Mouse (Mus musculus) lung, postnatal 4 days (tissue): ENCODE measurements at regions not wholly inside any gene's neighbourhood (a gene's known extent, or its start where the extent isn't known, plus 50 kb on each side); places are given as distances from the start of the nearest gene placed in this dataset.

Source experiments
- DNase-seq, 2 experiments: peaks; one replicate each; pipeline ENCODE4 v3.0.0; 2021

- no peak for DNase-seq
Observed at GRCm38 (mm10) chr6:51185201-51185600, 247.3 kb upstream of the Nfe2l3 start.

- DNase-seq = no peak
Observed at GRCm38 (mm10) chr6:51189173-51189572, 243.3 kb upstream of the Nfe2l3 start.

- DNase-seq = no peak
Observed at GRCm38 (mm10) chr6:51192826-51193225, 239.6 kb upstream of the Nfe2l3 start.

DNA sequence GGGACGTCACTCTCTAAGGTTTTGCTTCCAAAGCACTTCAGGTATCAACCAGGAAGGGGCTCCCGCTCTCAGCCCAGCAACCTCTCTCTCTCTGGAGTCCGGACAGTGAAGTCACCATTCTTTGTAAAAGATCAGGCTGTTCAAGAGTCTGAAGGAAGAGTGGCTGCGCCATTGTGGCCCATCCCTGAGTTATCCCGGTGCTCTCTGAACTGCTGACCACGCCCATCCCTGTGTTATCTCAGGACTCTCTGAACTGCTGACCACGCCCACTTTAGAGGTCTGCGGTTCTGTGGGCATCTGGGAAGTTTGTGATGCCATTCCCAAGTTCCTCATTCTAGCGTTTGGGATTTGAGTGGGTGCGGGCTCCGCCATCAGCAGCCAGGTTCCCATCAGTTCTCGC lies 239.1 kb upstream of the Nfe2l3 start:
- no peak for DNase-seq

- DNase-seq = no peak
Observed at GRCm38 (mm10) chr6:51196391-51196790, 236.1 kb upstream of the Nfe2l3 start.

DNA sequence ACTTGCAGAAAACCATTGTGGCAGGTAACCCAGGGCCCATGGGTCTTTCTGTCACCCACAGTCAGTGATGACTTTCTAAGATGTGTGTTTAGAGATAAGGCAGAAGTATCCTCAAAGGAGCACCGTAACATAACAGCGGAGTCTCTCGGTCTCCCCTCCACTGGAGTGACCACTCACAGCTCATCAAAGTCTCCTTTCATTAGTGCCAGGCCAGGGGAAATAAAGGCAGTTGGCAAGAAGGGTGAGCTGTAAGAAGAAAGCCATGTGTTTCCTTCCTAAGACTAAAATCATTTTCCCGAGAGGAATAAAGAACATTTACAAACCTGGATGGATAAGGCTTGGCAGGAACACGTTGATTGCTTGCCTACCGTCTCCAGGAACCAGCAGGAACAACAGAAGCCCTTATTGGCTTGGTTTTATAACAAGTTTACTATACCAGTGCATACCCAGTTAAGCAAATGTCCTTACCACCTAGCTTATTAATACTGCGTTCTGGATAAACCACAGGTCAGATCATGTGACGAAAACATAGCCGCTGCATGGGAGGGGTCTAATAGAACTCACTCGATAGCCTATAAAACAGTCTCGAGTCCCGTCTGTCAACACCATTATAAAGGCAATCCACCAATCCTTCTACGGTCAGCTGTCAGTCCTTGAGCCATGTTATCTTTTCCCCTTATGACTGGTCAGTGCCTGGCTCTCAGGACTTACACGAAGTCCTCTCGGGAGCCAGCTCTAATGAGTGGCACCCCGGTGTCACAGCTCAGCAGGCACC lies 235.3 kb upstream of the Nfe2l3 start:
- no peak for DNase-seq

- DNase-seq = no peak
Observed at GRCm38 (mm10) chr6:51200207-51200606, 232.3 kb upstream of the Nfe2l3 start.

DNA sequence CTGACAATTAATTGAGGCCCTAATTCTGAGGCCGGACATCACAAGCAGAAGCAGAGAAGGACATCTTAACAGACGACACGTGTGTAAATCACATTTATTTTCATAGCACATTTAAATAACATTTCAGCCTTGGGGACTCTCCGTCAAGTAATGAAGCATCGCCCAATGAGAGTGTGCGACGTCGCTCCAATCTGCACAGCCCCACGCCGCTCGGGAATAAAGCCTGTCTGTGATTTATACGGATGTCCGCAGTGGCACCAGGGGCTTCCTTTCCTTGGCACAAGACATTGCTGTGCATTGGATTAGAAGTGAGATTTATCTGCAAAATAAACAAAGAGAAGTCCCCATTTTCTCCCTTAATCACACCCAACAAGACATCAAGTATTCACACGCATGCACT lies 231.6 kb upstream of the Nfe2l3 start:
- no peak for DNase-seq

GRCm38 (mm10) chr6:51204306-51204705 lies 228.2 kb upstream of the Nfe2l3 start:
- DNase-seq = no peak

- DNase-seq = no peak
Observed at GRCm38 (mm10) chr6:51205411-51205810, 227.1 kb upstream of the Nfe2l3 start.

DNA sequence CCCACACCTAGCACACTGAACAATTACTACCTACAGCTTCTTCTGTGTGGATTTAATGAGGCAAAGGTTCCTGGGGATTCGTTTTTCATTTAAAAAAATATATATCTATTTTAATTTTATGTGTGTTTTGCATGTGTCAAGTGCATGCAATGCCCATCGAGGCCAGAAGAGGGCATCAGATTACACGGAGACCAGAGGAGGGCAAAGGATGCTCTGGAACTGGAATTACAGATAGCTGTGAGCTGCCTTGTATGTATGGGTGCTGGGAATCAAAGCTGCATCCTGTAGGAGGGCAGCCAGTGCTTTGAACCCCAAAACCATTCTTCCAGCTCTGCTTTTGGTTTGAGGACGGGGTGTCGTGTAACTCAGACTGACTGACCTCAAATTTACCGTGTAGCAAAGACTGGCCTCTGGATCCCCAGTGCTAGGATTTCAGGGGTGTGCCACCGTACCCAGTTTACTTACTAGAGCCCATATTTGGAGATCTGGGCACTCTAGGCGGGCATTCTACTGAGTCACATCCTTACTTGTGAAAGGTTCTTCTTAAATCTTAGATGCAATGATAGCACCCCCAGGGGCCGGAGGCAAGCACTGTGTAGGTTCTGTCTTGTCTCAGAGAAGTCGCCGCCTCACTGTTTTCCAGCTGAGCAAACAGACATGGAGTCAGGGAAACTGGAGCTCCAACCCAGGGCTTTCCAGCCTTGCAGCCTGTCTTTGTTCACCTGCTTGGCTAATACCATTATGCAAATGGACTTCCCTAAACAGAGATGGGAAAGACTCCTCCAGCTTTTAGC lies 225.6 kb upstream of the Nfe2l3 start:
- peak in 1 of 2 experiments; percentile 66 for DNase-seq

- no peak for DNase-seq
Observed at GRCm38 (mm10) chr6:51207587-51208361, 224.7 kb upstream of the Nfe2l3 start.

- DNase-seq = peak in 1 of 2 experiments; percentile 68
Observed at GRCm38 (mm10) chr6:51208660-51209396, 223.6 kb upstream of the Nfe2l3 start.

DNA sequence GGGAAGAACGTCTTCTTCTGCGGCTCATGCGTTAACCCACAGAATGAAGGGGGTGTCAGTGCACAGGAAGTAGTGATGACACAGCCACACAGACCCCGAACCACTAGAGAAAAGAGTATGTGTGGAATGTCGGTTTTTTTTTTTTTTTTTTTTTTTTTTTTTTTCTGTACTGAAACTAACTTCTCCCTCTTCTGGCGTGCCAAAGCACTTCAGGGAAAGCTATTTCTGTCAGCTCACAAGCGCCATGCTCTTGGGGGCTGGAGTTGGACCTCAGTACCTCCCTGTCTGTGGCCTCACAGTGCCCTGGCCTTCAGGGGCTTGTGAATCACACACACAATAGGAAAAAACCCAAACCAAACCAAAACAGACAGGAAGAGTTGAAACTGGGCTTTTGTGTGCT lies 221.1 kb upstream of the Nfe2l3 start:
- DNase-seq = peak; percentile 28 to 39

DNA sequence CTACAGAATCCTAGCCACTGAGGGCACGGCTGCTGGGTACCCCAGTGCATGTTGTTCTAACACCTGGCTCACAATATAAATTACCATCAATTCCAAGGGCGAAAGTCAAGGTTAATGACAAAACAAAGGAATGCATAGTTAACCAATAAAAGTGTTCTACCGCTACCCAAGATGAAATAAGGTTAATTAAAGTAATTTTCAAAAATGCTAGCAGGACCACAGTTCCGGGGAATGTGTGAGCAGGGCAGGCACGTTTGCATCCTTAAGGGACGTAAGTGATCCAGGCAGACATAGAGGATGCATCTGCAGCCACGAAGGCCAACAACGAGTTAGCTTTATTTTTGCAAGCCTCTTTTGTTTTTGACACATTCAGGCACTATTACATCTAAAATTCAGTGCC lies 220.3 kb upstream of the Nfe2l3 start:
- DNase-seq = no peak

- no peak for DNase-seq
Observed at GRCm38 (mm10) chr6:51215371-51215770, 217.1 kb upstream of the Nfe2l3 start.

DNA sequence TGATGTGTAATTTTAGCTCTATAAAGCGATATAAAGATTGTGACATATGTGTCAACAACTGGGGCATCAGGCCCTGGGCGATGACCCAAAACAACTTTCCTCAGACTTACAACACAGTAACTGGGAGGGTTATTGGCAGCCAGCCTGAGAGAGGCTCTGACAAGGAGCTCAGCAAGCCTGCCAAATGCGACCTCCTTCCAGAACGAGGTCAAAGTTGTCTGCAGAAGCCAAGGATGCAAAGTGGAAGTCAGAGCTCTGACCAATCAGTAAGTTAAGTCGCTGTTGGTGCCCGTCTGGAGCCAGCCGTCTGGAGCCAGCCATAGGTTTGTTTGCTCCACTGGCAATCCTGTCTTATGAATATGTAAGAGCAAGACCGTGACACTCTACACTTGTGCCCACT lies 216.0 kb upstream of the Nfe2l3 start:
- DNase-seq = peak; percentile 83 to 90

DNA sequence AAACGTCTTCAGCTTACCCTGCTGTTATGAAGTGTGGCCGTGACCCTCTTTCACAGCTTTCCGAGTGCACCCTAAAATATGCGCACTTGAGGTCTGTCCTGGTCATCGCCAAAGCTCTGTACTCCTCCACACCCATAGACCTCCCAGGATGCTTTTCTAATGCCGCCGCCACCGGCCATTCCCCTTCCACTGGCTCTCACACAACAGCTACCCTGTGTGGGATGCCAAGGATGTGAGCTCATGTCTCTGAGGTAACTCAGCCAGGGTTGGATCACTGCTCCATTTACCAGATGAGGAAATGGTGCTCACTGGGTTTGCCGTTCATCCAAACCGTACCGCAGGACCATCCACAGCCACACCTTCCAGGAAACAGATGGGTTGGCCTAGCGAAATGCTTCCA lies 212.8 kb upstream of the Nfe2l3 start:
- no peak for DNase-seq

DNA sequence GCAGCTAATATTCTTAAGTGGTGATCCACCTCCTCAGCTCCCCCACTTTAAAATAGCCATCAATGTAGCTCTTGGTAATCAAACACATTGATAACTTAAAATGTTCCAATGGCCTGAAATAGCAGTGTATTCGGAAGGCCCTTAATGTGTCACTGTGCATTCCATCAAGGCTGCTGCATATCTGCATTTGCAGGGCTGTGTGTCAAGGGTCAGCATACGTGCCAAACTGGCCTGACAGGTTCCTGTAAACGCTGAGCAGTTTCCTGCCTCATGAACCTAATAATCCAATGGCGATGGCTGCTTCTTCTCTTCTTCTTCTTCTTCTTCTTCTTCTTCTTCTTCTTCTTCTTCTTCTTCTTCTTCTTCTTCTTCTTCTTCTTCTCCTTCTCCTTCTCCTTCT lies 211.7 kb upstream of the Nfe2l3 start:
- no peak for DNase-seq

GRCm38 (mm10) chr6:51236077-51236740 lies 196.3 kb upstream of the Nfe2l3 start:
- DNase-seq = no peak

DNA sequence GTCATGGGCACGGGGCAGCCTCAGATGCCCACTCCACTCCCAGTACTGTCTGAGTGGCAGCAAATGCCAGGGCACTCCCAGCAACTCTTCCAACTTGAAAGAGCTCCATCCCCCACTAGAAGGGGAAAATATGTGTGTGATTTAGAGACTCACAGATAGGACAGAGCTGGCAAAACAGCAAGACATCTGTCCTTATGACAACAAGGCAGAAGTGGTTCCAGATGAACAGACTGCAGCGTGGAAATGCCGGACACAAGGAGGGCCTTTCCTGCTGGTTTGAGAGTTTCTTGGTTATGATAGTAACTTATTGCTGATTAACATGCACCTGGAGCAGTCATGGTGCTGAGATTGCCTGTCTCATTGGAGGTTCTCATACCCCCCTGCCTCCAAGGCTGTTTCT lies 192.4 kb upstream of the Nfe2l3 start:
- DNase-seq = no peak

DNA sequence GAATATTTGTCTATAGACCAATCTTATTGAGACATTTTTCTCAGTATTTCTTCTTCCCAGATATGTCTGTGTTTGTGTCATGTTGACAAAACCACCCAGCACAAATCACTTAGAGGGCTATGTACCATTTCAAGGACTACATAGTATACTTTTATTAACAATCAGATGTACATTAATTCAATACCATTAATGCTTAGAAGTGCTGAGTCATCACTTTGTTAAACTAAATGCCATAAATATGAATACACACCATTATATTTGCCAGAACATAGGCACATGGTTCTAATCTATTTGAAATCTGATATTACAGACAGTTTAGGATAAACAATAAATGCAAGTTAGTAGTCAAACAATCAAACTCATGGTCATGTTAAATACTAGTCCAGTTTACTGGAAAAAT lies 182.2 kb upstream of the Nfe2l3 start:
- DNase-seq = no peak
